Comparison of ENCODE assay signal across 12 mouse cellular contexts in the genomic region with DNA sequence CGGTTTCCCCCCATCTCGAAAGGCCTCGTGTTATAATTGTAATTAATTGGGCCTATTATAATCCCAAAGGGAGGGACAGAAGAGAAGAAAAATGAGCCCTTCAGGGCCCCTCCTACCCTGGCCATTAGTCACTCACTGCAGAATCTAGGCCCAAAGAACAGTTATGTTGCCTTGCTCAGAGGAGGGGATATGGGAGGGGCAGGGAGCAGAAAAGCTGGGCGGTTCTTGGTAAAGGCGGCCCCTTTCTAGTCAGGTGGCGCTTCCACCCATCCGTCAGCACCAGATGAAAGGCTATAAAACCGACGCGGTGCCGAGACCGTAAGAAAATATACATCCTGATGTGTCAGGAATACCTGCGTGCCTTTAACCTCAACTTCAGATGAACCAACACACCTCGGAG.
DNase-seq lines count a peak whose midpoint lies in the region; ATAC-seq lines count a peak whose summit lies in the region.
"Had no signal": no experiment of that assay in that cellular context is flagged by ENCODE, and none has a peak within 500 bp of the region (broad histone marks: within the 10 kb centered on the region; RNA-seq: fewer than 3 reads in every experiment).

No protein-coding gene starts in this region.

- H3K9ac ChIP-seq in embryonic facial prominence, embryonic 11.5 days (replicated peaks; ENCODE audit: low read length): no peak overlapping the region
- H3K9ac ChIP-seq in limb, embryonic 13.5 days: no peak overlapping the region
- H3K9ac ChIP-seq: embryonic facial prominence, embryonic 13.5 days had no signal

- no peak overlapping the region for H3K4me3 ChIP-seq in embryonic facial prominence, embryonic 11.5 days (ENCODE audit: low read depth, low read length)
- no peak overlapping the region for H3K4me3 ChIP-seq in embryonic facial prominence, embryonic 10.5 days
- H3K4me3 ChIP-seq in limb, embryonic 13.5 days: peak overlapping the region; percentile 5; the same call in 1 of the 2 replicates
- H3K4me3 ChIP-seq: embryonic facial prominence, embryonic 13.5 days had no signal

- H3K4me1 ChIP-seq in embryonic facial prominence, embryonic 11.5 days (ENCODE audit: control insufficient read depth, insufficient read depth, low read length): peaks cover 3% of the 10 kb centered on the region; the same call in 1 of the 2 replicates
- H3K4me1 ChIP-seq in embryonic facial prominence, embryonic 10.5 days: peaks cover 40% of the 10 kb centered on the region
- peaks cover 35% of the 10 kb centered on the region for H3K4me1 ChIP-seq in limb, embryonic 13.5 days

- H3K27me3 ChIP-seq in embryonic facial prominence, embryonic 11.5 days (ENCODE audit: control insufficient read depth, insufficient read depth, low read length): no peaks in the 10 kb centered on the region
- H3K27me3 ChIP-seq in embryonic facial prominence, embryonic 10.5 days (replicated peaks; ENCODE audit: low read depth, poor library complexity, severe bottlenecking): peaks cover 8% of the 10 kb centered on the region
- H3K27me3 ChIP-seq in limb, embryonic 13.5 days: peaks cover 42% of the 10 kb centered on the region
- H3K27me3 ChIP-seq: embryonic facial prominence, embryonic 13.5 days had no signal

- no peak overlapping the region for H3K4me2 ChIP-seq in embryonic facial prominence, embryonic 11.5 days (ENCODE audit: low read depth, low read length)
- peak overlapping the region; percentile 56 for H3K4me2 ChIP-seq in limb, embryonic 13.5 days (replicated peaks)
- H3K4me2 ChIP-seq: embryonic facial prominence, embryonic 13.5 days; liver, embryonic 11.5 days had no signal

- H3K27ac ChIP-seq in embryonic facial prominence, embryonic 11.5 days (replicated peaks; ENCODE audit: low read depth, low read length): no peak overlapping the region
- H3K27ac ChIP-seq in embryonic facial prominence, embryonic 10.5 days (replicated peaks): no peak overlapping the region
- H3K27ac ChIP-seq in limb, embryonic 13.5 days: no peak overlapping the region
- H3K27ac ChIP-seq: embryonic facial prominence, embryonic 13.5 days had no signal

- no peaks in the 10 kb centered on the region for H3K36me3 ChIP-seq in embryonic facial prominence, embryonic 11.5 days (replicated peaks; ENCODE audit: control insufficient read depth, insufficient read depth, low read depth, low read length)
- H3K36me3 ChIP-seq in embryonic facial prominence, embryonic 10.5 days (replicated peaks): no peaks in the 10 kb centered on the region
- no peaks in the 10 kb centered on the region for H3K36me3 ChIP-seq in limb, embryonic 13.5 days
- H3K36me3 ChIP-seq: embryonic facial prominence, embryonic 13.5 days had no signal

- WGBS in embryonic facial prominence, embryonic 11.5 days: 85% methylated on average over 14 of the region's 14 CpGs
- WGBS in embryonic facial prominence, embryonic 10.5 days: 84% methylated on average over 14 of the region's 14 CpGs
- WGBS in limb, embryonic 13.5 days: 10% methylated on average over 14 of the region's 14 CpGs

- ATAC-seq in embryonic facial prominence, embryonic 11.5 days (replicated peaks; ENCODE audit: insufficient number of reproducible peaks, low FRiP score, low TSS enrichment, low read depth): peak; percentile 12; the same call in 1 of the 2 replicates
- ATAC-seq in limb, embryonic 13.5 days (ENCODE audit: low FRiP score, low read depth): peak; percentile 73

- no peak for DNase-seq in embryonic facial prominence, embryonic 11.5 days (ENCODE audit: low spot score)
- no peak for DNase-seq in embryonic facial prominence, embryonic 10.5 days (ENCODE audit: low spot score)
- DNase-seq in thymus, postnatal 4 days: peak; percentile 25
- DNase-seq in thymus, adult 18-20 months: no peak
- DNase-seq in urinary bladder, adult 2 months (ENCODE audit: low spot score): no peak
- DNase-seq in right cerebral cortex, adult 2 months (ENCODE audit: low spot score in 2 of 2): no peak
- no peak for DNase-seq in spleen, postnatal 10 days (ENCODE audit: low spot score in 2 of 2)
- DNase-seq: layer of hippocampus, adult 9-11 months; thymus, adult 2 months had no signal

- no peaks in the 10 kb centered on the region for H3K9me3 ChIP-seq in embryonic facial prominence, embryonic 11.5 days (replicated peaks; ENCODE audit: control insufficient read depth, low read length)
- H3K9me3 ChIP-seq in embryonic facial prominence, embryonic 10.5 days: no peaks in the 10 kb centered on the region
- H3K9me3 ChIP-seq in limb, embryonic 13.5 days: no peaks in the 10 kb centered on the region
- H3K9me3 ChIP-seq: embryonic facial prominence, embryonic 13.5 days had no signal
